Mouse (Mus musculus): ENCODE results near the gene Tm7sf3. TPM values are rescaled to one million over a fixed set of nuclear protein-coding genes. Genes with fewer than 3 reads are reported as not detected.

Gene Tm7sf3
- polyA plus RNA-seq, 1 experiment, result 14.4 TPM

GRCm38 (mm10) chr6:146633097-146633496 is 9.5 kb downstream of the Tm7sf3 start:
- Histone ChIP-seq H3K27me3 (ENCODE audit: control insufficient read depth, insufficient read depth, low read length) (no peaks in the 10 kb centered on the region), H3K27ac (ENCODE audit: insufficient read depth, low read depth, low read length) (no peak overlapping the region), H3K4me1 (ENCODE audit: control insufficient read depth, insufficient read depth, insufficient read length, low read length) (peaks cover 10% of the 10 kb centered on the region; the same call in 1 of the 2 replicates), H3K36me3 (ENCODE audit: control insufficient read depth, insufficient read depth, low read length) (no peaks in the 10 kb centered on the region), H3K4me3 (ENCODE audit: low read depth, low read length) (no peak overlapping the region)
- TF ChIP-seq POLR2A (IDR thresholded peaks at IDR 0.05; ENCODE audit: low read depth, low read length), result no peak
- TF ChIP-seq CTCF (IDR thresholded peaks at IDR 0.05; ENCODE audit: extremely low read depth, insufficient read length, insufficient replicate concordance, low read depth, low read length), result no peak
- 65% methylated on average over 8 of the region's 8 CpGs for WGBS

DNA sequence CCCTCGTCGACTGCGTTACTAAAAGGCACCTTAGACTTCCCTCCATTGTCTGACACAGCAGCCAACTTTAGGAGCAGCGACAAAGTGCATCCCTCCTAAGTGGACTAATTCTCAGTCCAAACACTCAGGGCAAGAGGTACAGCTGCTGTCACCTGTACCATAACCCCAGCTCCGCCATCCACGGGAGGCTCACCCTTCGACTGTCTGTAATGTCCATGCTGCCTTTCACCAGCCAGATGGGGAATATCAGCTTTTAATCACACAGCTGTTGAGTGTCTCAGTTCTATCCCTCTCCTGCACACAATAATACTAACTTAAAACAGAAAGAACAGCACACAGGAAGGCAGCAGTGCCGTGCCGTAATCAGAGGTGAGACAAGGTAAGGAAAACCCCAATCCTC is 10.2 kb downstream of the Tm7sf3 start:
- no peak overlapping the region for H3K27ac ChIP-seq (ENCODE audit: insufficient read depth, low read depth, low read length)
- no peaks in the 10 kb centered on the region for H3K27me3 ChIP-seq (ENCODE audit: control insufficient read depth, insufficient read depth, low read length)
- no peaks in the 10 kb centered on the region for H3K36me3 ChIP-seq (ENCODE audit: control insufficient read depth, insufficient read depth, low read length)
- peaks cover 10% of the 10 kb centered on the region; the same call in 1 of the 2 replicates for H3K4me1 ChIP-seq (ENCODE audit: control insufficient read depth, insufficient read depth, insufficient read length, low read length)
- no peak for TF ChIP-seq CTCF (IDR thresholded peaks at IDR 0.05; ENCODE audit: extremely low read depth, insufficient read length, insufficient replicate concordance, low read depth, low read length)
- TF ChIP-seq POLR2A (IDR thresholded peaks at IDR 0.05; ENCODE audit: low read depth, low read length), result no peak
- no peak overlapping the region for H3K4me3 ChIP-seq (ENCODE audit: low read depth, low read length)
- WGBS, result 91% methylated on average over 9 of the region's 9 CpGs

DNA sequence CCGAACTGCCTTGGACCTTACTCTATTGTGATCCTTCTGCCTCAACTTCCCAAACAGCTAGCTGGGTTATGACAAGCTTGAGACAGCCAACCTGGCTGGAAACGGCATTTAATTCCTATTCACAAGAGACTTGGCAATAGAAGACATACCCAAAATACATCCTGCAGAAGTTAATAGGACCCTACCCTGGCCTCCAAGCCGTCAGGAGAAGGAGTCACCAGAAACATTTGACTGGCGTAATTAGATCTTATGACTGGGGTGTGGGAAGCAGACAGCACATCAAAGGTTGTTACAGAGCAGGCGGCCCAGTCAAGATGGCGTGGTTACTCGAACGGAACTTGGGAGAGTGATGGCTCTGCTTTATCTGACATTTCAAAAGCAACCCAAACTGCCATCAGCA is 10.8 kb downstream of the Tm7sf3 start:
- Histone ChIP-seq H3K27ac (ENCODE audit: insufficient read depth, low read depth, low read length) (no peak overlapping the region), H3K27me3 (ENCODE audit: control insufficient read depth, insufficient read depth, low read length) (no peaks in the 10 kb centered on the region), H3K36me3 (ENCODE audit: control insufficient read depth, insufficient read depth, low read length) (no peaks in the 10 kb centered on the region), H3K4me3 (ENCODE audit: low read depth, low read length) (no peak overlapping the region), H3K4me1 (ENCODE audit: control insufficient read depth, insufficient read depth, insufficient read length, low read length) (peaks cover 10% of the 10 kb centered on the region; the same call in 1 of the 2 replicates)
- 88% methylated on average over 8 of the region's 8 CpGs for WGBS
- no peak for TF ChIP-seq CTCF (IDR thresholded peaks at IDR 0.05; ENCODE audit: extremely low read depth, insufficient read length, insufficient replicate concordance, low read depth, low read length)
- TF ChIP-seq POLR2A (IDR thresholded peaks at IDR 0.05; ENCODE audit: low read depth, low read length), result no peak

DNA sequence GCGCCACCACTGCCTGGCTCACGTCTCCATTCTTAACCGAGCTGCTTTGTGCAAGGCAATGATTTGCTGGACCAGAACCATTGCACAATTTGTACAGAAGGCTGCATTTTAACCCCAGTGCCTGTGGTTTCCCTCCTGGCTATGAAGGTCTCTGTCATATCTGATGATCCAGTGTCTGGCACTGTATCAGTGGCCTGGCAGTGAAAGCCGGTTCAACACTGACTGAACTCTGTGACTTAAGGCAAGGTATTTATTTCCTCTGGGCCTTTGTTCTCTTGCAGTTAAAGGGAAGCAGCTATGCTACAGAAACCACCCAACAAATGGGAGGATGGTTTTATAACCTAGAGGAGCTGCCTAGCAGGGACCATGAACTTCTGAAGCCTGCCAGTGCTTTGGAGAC is 11.7 kb downstream of the Tm7sf3 start:
- WGBS, result 67% methylated on average over 4 of the region's 4 CpGs
- no peak for TF ChIP-seq CTCF (IDR thresholded peaks at IDR 0.05; ENCODE audit: extremely low read depth, insufficient read length, insufficient replicate concordance, low read depth, low read length)
- TF ChIP-seq POLR2A (IDR thresholded peaks at IDR 0.05; ENCODE audit: low read depth, low read length), result no peak
- H3K4me3 ChIP-seq (ENCODE audit: low read depth, low read length), result no peak overlapping the region
- H3K4me1 ChIP-seq (ENCODE audit: control insufficient read depth, insufficient read depth, insufficient read length, low read length), result peaks cover 10% of the 10 kb centered on the region; the same call in 1 of the 2 replicates
- H3K27ac ChIP-seq (ENCODE audit: insufficient read depth, low read depth, low read length), result no peak overlapping the region
- no peaks in the 10 kb centered on the region for H3K27me3 ChIP-seq (ENCODE audit: control insufficient read depth, insufficient read depth, low read length)
- no peaks in the 10 kb centered on the region for H3K36me3 ChIP-seq (ENCODE audit: control insufficient read depth, insufficient read depth, low read length)

DNA sequence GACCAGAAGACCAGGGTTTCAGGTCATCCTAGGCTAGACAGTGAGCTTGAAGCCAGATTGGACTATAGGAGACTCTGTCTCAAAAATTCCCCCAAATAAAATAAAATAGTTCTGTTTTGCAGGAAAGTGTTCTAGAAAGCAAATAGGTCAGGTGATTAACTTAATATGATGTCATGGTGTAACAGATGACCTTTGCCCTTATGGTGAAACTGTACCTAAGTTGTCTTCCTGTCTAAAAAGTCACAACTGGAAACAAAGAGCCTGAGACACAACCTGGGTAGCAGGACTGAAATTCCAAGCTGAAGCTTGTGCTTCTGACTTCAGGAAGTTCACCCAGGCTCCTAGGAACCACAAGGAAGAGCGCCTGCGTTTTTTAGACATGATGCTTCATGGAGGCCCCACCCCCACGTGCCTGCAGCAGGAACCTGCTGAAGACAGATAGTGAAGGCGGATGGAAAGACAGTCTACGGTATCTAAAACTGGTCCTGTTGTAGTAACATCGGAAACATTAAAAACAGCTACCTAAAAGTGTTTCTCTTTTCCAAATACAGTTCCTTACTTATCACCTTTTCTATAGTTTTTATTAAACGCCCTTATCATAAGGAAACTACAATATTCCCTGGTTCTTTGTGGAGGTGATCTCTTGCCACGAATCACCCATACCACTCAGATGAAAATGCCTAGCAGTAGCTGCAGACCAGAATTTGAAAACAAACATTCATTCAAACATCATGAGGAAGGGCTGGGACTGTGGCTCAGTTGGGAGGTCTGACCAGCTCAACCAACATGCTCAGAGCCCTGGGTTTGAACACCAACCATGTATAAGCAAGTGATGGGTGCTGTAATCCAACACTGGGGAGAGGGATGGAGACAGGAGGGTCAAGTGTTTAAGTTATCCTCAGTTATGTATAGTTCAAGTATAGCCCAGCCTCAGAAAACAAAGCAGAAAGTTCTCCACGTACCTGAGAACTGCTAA is 12.6 kb downstream of the Tm7sf3 start:
- Histone ChIP-seq H3K27ac (ENCODE audit: insufficient read depth, low read depth, low read length) (no peak overlapping the region), H3K27me3 (ENCODE audit: control insufficient read depth, insufficient read depth, low read length) (no peaks in the 10 kb centered on the region), H3K4me3 (ENCODE audit: low read depth, low read length) (no peak overlapping the region), H3K4me1 (ENCODE audit: control insufficient read depth, insufficient read depth, insufficient read length, low read length) (peaks cover 10% of the 10 kb centered on the region; the same call in 1 of the 2 replicates), H3K36me3 (ENCODE audit: control insufficient read depth, insufficient read depth, low read length) (no peaks in the 10 kb centered on the region)
- TF ChIP-seq CTCF (IDR thresholded peaks at IDR 0.05; ENCODE audit: extremely low read depth, insufficient read length, insufficient replicate concordance, low read depth, low read length) (no peak), POLR2A (IDR thresholded peaks at IDR 0.05; ENCODE audit: low read depth, low read length) (no peak)
- WGBS, result 47% methylated on average over 9 of the region's 9 CpGs

DNA sequence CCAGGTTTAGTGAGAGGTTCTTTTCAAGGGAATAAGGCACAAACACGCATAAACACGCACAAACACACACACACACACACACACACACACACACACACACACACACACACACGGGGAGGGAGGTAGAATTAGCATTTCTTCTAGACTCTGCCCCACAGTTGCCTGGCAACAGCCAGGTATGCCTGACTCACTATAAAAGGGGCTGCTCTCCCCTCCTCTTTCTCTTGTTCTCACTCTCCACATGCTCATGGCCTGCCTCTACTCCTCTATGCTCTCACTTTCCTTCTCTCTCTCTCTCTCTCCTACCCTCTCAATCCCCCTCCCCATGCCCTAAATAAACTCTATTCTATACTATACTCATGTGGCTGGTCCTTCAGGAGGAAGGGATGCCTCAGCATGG is 14.5 kb downstream of the Tm7sf3 start:
- peaks cover 8% of the 10 kb centered on the region; the same call in 1 of the 2 replicates for H3K4me1 ChIP-seq (ENCODE audit: control insufficient read depth, insufficient read depth, insufficient read length, low read length)
- H3K27ac ChIP-seq (ENCODE audit: insufficient read depth, low read depth, low read length), result no peak overlapping the region
- WGBS, result 68% methylated on average over 3 of the region's 3 CpGs
- no peaks in the 10 kb centered on the region for H3K27me3 ChIP-seq (ENCODE audit: control insufficient read depth, insufficient read depth, low read length)
- H3K36me3 ChIP-seq (ENCODE audit: control insufficient read depth, insufficient read depth, low read length), result peaks cover 9% of the 10 kb centered on the region; the same call in 1 of the 2 replicates
- no peak overlapping the region for H3K4me3 ChIP-seq (ENCODE audit: low read depth, low read length)
- TF ChIP-seq POLR2A (IDR thresholded peaks at IDR 0.05; ENCODE audit: low read depth, low read length), result no peak
- TF ChIP-seq CTCF (IDR thresholded peaks at IDR 0.05; ENCODE audit: extremely low read depth, insufficient read length, insufficient replicate concordance, low read depth, low read length), result no peak

DNA sequence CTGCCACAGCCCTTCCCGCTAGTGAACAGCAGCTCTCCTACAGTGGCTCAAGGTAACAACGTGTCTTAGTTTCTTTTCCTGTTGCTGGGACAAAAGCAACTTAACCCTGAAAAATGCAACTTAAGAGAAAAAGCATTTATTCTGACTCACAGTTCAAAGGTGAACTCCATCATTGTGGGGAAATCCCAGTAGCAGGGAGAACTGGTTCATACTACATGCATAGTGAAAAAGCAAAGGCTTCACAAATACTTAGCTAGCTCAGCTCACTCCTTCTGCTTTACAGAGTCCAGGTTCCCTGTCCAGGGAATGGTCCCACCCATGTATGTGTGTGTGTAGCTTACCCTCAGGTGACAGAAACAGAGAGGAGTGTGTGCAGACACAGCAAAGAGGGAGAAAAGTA is 26.0 kb downstream of the Tm7sf3 start:
- Histone ChIP-seq H3K27me3 (ENCODE audit: control insufficient read depth, insufficient read depth, low read length) (no peaks in the 10 kb centered on the region), H3K4me3 (ENCODE audit: low read depth, low read length) (no peak overlapping the region), H3K27ac (ENCODE audit: insufficient read depth, low read depth, low read length) (no peak overlapping the region), H3K36me3 (ENCODE audit: control insufficient read depth, insufficient read depth, low read length) (peaks cover 44% of the 10 kb centered on the region), H3K4me1 (ENCODE audit: control insufficient read depth, insufficient read depth, insufficient read length, low read length) (no peaks in the 10 kb centered on the region)
- WGBS, result 54% methylated on average over 2 of the region's 2 CpGs
- TF ChIP-seq CTCF (IDR thresholded peaks at IDR 0.05; ENCODE audit: extremely low read depth, insufficient read length, insufficient replicate concordance, low read depth, low read length), result no peak

Data from small intestine, adult 2 months (tissue).